Mouse (Mus musculus) heart, postnatal 0 days (tissue): ENCODE measurements around the gene Phip.

Source experiments
- CTCF ChIP-seq: IDR thresholded peaks from 2 replicates; pipeline ENCODE4 v1.5.1; 2016; ENCODE audit warnings: antibody characterized with exemption, control low read depth, low read depth
- EP300 ChIP-seq: IDR thresholded peaks from 2 replicates; pipeline ENCODE4 v1.6.1; 2016; ENCODE audit warnings: antibody characterized with exemption, low read depth

DNA sequence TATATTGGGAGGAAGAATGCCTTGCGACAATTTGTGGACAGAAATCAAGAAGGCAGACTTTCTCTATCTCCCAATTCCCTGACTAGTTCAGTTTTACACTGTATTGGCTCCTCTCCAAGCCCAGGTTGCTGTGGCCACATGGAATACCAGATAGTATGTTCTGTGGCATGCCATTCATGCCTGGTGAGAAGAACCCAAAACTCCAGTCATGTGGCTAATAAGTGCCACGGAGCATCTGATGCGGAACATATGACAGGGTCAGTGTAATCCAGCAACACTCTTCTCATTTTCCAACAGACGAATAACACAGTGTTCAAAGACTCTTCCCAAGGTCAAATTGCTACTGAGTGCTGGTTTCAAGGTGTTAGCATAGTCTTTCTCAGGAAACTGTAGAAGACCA lies 26.0 kb upstream of the Phip start:
- TF ChIP-seq EP300 = no peak
- TF ChIP-seq CTCF = no peak
